Mouse (Mus musculus) myocyte (in vitro differentiated cells): ENCODE measurements around the gene 1700012B09Rik.

Experiments
- MYOD1 ChIP-seq, 3 experiments: IDR thresholded peaks; one replicate each; pipeline ENCODE4 v1.6.1; 2011; ENCODE audit warnings: control low read depth in 2 of 3, low read depth in 2 of 3, mild to moderate bottlenecking in 2 of 3, moderate library complexity in 1 of 3; ENCODE audit not compliant: insufficient read length in 2 of 3, control insufficient read depth in 1 of 3
- MYOG ChIP-seq, 3 experiments: IDR thresholded peaks; one replicate each; pipeline ENCODE4 v1.6.1; 2011; ENCODE audit warnings: control low read depth in 2 of 3, low read depth in 2 of 3, mild to moderate bottlenecking in 2 of 3; ENCODE audit not compliant: insufficient read length in 2 of 3, control insufficient read depth in 1 of 3, insufficient read depth in 1 of 3
- POLR2A ChIP-seq: IDR thresholded peaks from one replicate; pipeline ENCODE4 v1.6.1; 2011; ENCODE audit warnings: low read depth, mild to moderate bottlenecking, control low read depth, moderate library complexity; ENCODE audit not compliant: insufficient read length
- POLR2AphosphoS2 ChIP-seq: IDR thresholded peaks from one replicate; pipeline ENCODE4 v1.6.1; 2011; ENCODE audit warnings: low read depth, control low read depth; ENCODE audit not compliant: insufficient read length
- REST ChIP-seq: IDR thresholded peaks from one replicate; pipeline ENCODE4 v1.6.1; 2011; ENCODE audit warnings: mild to moderate bottlenecking, control low read depth, moderate library complexity; ENCODE audit not compliant: insufficient read depth, insufficient read length
- TCF3 ChIP-seq: IDR thresholded peaks from one replicate; pipeline ENCODE4 v1.6.1; 2011; ENCODE audit warnings: low read depth, control low read depth; ENCODE audit not compliant: insufficient read length

DNA sequence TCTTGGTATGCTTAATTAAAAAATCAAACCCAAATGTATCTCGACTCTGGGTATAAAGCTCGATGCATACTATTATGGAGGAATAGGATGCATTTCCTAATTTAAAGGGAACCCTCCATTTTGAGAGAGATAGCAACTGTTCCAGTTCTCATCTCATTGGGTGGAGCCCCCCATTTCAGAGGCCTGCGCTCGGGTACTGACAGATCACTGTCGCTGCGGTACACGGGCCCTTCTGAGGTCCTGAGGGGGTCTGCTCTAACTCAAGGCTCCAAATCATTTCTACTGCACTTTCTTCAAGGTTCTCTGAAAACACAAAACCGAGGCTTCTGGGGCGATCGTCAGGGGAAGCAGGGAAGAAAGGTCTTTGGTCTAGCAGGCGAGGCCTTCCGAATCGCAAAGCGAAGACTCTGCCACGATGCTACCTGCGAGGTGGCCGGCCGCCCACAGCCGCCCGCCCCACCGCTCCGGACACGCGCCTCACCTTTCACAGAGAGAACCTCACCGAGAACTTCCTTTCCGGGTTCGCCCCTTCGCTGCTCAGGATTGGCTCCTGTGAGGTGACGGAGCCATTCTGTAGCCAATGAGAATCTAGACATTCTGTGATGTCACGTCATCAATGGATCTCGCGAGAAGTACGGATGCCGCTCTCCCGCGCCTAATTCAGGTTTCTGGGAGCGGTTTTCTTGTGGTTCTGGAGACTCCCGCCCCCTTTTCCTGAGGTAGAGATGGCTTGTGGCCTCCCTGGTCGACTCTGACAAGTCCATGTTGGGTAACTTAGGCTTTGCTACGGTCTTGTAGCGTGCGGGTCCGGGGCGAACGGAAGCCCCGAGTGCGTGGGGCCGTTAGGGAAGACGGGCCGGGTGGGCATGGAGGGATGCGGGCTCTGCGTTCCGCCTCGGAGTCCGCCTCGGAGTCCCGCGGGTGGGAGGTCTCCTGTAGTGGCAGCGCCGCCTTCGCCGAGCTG lies 13.5 kb upstream of the 1700012B09Rik start, which contains the start of the genes Mre11a and Ankrd49:
- TF ChIP-seq POLR2AphosphoS2 (peak; percentile 70), TCF3 (no peak), POLR2A (peak; percentile 68), REST (no peak), MYOG (IDR thresholded peaks at IDR 0.05; ENCODE audit: control insufficient read depth in 1 of 3, insufficient read depth in 1 of 3, insufficient read length in 2 of 3, low read depth in 2 of 3) (peak in 1 of 3 experiments; percentile 28), MYOD1 (IDR thresholded peaks at IDR 0.05; ENCODE audit: control insufficient read depth in 1 of 3, insufficient read length in 2 of 3, low read depth in 2 of 3) (peak in 1 of 3 experiments; percentile 11)
